Mouse (Mus musculus) heart, adult 9 months (tissue): Measurements from ENCODE around the gene Sema3d.

ENCODE experiments used
- DNase-seq, 2 experiments: peaks; one replicate each; pipeline ENCODE4 v3.0.0; 2022; ENCODE audit warnings: low spot score in 2 of 2

Sema3d gene

DNA sequence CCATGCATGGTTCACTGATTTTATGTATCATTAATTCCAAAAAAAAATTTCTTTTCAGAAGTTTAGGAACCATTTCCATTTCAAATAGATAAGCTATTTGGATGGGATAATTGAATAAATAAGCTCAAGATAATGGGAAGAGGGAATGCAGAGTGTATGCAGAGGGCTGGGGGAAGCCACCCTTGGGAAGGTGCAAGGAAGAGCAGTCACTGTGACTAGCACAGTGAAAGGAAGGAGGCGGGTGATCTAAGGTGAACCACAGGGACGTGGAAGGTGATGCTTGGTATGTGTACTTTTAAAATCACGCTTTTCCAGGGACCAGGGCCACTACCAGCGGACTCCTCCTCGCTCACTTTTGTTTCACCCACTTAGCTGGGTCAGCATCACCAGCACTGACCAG, 115.9 kb downstream of the Sema3d start:
- no peak for DNase-seq

DNA sequence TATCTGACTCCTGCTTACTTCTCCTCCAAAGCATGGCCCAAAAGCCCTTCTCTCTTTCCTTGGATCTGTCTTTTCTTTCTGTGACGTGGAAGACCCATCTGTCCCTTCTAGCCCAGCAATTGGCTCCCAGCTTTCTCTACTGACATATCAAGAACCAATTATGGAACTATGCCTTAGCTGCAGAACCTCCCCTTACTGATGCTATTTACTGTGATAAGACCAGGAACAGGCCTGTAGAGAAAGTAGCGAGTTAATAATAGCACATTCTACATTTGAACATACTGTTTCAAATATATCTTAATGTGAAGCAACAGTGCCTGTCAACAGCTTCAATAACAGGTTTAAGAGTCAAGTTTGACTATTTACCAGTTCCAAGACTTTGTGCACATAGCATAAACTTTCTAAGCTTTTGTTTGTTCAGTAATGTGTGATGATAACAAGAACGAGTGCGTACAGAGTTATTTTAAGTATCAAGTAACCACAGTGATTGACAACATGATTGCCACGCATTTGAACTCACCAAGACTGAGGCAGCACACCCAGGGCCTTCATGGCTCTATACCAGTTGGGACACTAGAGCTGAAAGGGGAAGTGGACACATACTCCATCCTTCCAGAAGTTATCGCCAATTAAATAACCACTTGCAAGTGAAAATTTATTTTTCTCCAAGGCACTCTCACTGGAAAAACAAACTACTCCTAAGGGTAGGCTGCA, 116.8 kb downstream of the Sema3d start:
- no peak for DNase-seq

DNA sequence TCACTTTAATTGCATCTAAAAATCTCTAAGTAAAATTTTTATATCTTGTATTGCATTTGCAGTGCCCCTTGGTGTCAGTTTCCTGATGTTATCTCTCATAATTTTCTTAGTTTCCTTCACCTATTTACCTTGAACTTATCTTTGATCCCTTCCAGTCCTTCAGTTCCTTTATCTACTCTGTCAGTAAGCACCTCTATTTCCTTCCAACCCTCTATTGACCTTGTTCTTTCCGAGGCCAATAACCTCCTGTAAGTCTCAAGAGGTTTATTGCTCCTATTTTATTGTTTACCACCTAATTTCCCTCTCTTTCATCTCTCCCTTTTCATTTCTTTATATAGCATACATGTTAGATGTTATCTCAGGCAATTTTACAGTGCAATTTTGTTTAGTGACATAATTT, 129.3 kb downstream of the Sema3d start:
- DNase-seq, result no peak

DNA sequence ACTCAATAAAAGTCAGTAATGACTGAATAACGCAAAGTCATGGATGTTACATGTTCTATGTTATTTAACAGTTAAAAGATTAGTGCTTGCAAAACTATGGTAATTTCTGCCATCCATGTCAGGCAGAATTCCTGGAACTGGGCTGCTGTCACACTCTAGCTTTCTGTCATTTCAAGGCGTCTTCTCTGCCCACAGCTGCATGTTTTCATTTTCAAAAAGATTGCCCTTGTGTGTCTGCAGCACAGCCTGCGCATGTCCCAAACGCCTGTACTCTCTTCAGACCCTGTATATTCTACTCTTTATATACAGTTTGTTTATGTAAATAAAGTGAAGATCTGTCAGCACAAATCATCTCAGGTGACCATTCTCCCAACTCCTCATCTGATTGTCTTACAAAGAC, 132.1 kb downstream of the Sema3d start:
- no peak for DNase-seq

- DNase-seq, result no peak
Observed at GRCm38 (mm10) chr5:12525235-12525767, 142.1 kb downstream of the Sema3d start.

DNA sequence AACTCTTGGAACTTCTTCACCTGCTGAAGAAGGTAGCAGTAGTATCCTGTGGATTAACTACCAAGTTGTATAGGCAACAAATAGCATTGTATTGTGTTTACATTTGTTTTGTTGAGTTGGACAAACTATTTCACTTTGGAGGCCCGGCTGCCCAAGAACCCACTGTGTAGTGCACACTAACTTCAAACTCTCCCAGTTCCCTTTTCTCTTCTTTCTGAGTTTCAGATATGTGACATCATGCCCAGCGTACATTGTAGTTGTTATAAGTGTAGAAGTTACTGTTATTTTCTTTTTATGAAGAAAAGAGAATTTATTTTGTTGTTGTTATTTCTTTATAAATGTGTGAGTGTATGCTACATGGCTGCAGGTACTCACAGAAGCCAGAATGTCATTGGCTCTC, 145.4 kb downstream of the Sema3d start:
- no peak for DNase-seq

- DNase-seq, result no peak
Observed at GRCm38 (mm10) chr5:12529771-12530170, 146.6 kb downstream of the Sema3d start.

- peak in 1 of 2 experiments; percentile 4 for DNase-seq
Observed at GRCm38 (mm10) chr5:12541268-12541667, 158.1 kb downstream of the Sema3d start.

GRCm38 (mm10) chr5:12549046-12549669, 166.0 kb downstream of the Sema3d start:
- DNase-seq, result no peak

- DNase-seq, result no peak
Observed at GRCm38 (mm10) chr5:12555401-12555800, 172.2 kb downstream of the Sema3d start.

GRCm38 (mm10) chr5:12557889-12558288, 174.7 kb downstream of the Sema3d start:
- no peak for DNase-seq

DNA sequence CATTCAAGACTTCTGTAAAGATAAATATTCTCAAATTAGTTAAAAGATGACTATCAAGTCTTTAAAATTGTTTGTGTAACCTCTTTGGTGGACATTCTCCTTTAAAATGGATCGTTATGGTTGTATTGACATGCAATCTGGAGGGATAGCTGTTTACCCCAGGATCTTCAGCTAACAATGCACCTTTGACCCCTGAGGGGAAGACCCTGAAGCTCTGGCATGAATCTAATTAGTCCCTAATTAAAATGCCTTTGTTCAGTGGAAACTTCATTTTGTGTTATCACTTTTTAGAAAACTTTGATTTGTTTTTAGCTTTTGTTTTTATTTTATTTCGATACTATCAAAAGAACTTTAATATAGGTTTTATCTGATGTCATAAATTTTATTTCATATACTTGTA, 178.6 kb downstream of the Sema3d start:
- no peak for DNase-seq

DNA sequence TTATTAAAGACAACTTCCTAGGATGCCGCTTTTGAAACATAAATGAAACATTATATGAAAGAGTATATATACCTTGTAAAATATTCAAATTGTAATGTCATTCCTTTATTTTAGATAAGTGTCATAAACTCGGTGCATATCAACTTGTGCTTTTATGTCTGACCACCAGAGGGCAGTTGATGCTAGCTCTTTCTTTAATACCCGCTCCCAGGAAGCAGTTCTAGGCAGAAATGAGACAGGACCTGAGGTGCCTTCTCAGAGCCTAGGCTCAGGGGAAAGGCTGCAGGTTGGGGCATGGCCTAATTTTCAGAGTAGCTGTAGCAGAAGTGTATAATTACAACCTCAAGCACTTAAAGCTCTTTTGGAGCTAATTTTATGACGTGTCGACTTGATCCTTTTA, 179.0 kb downstream of the Sema3d start:
- DNase-seq, result peak in 1 of 2 experiments; percentile 24

- no peak for DNase-seq
Observed at GRCm38 (mm10) chr5:12563132-12563531, 179.9 kb downstream of the Sema3d start.

DNA sequence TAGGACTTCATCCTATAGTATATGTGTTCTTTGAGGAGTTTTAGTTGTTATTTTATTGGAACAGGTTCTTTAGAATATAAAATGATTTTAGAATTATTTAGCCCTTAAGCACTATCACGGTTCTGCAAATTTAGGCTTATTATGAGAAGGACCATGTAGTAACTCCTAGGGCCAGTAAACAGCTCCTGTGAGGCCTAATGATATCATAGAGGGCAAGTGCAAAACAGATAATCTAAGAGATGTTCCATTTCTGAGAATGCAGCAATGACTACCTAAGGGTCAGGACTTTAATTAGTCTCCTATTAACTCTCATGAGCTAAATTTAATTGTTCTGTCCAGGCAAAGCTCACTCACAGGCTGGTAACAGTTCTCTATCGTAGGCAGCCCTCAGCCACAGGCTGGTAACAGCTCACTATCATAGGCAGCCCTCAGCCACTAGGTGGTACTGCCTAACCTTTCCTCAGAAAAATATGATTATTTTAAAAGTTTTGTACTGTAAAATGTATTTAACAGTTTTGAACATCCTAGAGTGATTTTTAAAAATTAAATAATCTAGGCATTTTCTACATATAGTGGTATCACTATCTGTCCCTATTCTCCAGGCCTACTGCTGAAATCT, 181.5 kb downstream of the Sema3d start:
- DNase-seq, result no peak

- DNase-seq, result no peak
Observed at GRCm38 (mm10) chr5:12566568-12566967, 183.4 kb downstream of the Sema3d start.

DNA sequence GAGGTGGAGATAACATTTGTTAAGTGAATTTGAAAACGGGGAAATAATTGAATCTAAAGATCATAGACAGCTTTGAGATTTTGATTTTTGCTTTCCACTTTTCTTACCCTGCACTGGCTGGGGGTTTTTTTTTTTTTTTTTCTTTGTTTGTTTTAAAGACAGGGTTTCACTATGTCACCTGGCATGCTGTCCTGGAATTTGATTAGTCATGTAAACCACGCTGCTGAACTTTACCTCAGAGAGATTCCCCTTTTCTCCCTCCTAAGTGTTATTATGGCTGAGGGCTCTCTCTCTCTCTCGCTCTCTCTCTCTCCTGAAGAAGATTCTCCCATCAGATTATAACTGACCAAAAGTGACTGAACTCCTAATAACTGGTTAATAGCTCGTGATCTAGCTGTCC, 191.4 kb downstream of the Sema3d start:
- DNase-seq, result no peak

DNA sequence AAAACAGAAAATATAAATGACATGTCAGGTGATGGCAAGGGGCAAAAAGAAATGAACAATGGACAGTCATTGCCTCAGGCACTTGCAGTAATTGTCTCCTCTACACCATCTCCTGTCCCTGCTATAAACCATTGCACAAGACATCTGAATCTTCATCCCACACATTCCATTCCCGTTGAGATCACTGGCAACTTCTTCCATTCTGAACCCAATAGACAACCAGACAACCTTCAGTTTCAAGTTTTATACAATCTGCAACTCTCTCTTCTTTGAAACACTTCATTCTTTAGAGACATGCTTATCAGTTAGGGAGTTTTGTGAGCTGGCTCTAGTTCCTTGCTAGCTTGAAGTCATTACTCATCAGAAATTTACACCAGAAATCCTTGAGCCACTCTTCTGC, 192.1 kb downstream of the Sema3d start:
- no peak for DNase-seq

GRCm38 (mm10) chr5:12579752-12580151, 196.6 kb downstream of the Sema3d start:
- no peak for DNase-seq

DNA sequence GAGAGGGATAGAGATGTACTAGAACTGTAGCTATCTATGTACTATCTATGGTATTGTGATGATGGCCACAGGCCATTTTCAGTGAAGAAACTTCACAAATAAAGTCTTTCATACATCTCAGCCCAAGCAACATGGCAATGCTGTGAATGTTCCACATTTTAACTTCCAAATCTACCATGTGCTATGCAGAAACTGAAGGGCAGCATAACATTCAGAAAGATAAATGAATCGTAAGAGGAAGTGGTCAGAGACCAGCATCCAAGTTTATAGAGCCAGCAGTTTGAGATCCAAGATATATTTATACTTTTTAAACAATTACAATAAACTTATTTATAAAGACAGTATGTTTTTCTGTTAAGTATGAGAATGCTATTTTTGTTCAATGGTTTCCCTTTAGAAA, 199.4 kb downstream of the Sema3d start:
- no peak for DNase-seq

DNA sequence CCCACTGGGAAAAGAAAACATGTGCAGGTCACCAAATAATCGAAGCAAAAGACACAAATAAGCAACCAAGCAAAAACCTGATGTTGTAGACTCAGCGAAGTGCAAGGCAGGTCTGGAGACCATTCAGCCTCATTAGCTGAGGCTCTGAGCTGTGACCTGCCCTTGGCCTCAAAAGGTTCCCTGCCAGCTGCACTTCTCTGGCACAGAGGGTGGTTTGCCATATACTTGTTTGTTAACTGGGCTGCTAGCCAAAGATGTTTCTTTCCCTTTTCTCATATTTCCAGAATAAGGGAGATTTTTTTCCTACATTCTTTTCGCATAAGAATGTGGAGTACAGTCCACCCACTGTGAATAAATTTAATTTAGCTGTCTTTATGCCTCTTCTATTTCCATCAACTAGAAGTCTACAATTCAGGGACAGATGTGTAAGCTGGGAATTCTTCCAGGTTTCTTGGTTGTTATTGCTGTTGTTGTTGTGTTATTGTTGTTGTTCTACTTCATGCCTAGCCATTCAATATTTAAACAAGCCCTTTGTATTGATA, 200.2 kb downstream of the Sema3d start:
- no peak for DNase-seq

DNA sequence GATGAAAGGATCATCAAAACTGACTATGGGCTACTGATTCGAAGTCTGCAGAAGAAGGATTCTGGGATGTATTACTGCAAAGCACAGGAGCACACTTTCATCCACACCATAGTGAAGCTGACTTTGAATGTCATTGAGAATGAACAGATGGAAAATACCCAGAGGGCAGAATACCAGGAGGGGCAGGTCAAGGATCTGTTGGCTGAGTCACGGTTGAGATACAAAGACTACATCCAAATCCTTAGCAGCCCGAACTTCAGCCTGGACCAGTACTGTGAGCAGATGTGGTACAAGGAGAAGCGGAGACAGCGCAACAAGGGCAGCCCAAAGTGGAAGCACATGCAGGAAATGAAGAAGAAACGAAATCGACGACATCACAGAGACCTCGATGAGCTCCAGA, 201.7 kb downstream of the Sema3d start:
- DNase-seq, result no peak
